Mouse (Mus musculus) activated CD4-positive, CD25-positive, alpha-beta regulatory T cell, adult 4 months (primary cell): ENCODE measurements around the gene Acat1. TPM values are rescaled to one million over a fixed set of nuclear protein-coding genes. Genes with fewer than 3 reads are reported as not detected.

ENCODE experiments used
- ATAC-seq: one replicate; pipeline ENCODE4 v1.8.0; 2017
- polyA plus RNA-seq, 2 experiments: library from polyadenylated mRNA; unstranded; fragments of 100-300 nt; shearing (Covaris generic); gene quantifications; one replicate each; pipeline ENCODE4 v1.2.1; 2017

Acat1 gene
- polyA plus RNA-seq = 10 to 100 TPM; 49.3 to 91.2 TPM

GRCm38 (mm10) chr9:53609968-53610781, at the start of gene Acat1:
Acat1 (minus strand) TSS chr9:53610382.
- ATAC-seq = peak; percentile 99

- ATAC-seq = peak; percentile 59
These were observed 24.6 kb upstream of the Acat1 start for GRCm38 (mm10) chr9:53634796-53635195.

- no peak for ATAC-seq
These were observed 5.1 kb upstream of the Acat1 start for GRCm38 (mm10) chr9:53615246-53615645.

GRCm38 (mm10) chr9:53614286-53614685, 4.1 kb upstream of the Acat1 start:
- ATAC-seq = no peak

GRCm38 (mm10) chr9:53609306-53609967, 745 bp downstream of the Acat1 start:
- no peak for ATAC-seq

DNA sequence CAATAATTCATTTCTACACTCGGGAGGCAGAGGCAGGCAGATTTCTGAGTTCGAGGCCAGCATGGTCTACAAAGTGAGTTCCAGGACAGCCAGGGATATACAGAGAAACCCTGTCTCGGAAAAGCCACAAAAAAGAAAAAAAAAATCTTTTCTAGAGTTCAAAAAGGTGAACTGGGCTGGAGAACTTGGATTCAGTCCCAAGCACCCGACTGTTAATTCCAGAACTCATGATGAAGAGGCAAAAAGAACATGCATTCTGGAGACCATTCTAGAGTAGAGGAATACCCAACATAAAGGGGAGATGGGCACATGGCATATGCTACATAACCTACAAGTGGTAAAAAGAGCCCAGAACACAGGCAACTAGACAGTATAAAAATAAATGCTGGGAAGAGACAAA, 2.4 kb downstream of the Acat1 start:
- ATAC-seq = no peak

DNA sequence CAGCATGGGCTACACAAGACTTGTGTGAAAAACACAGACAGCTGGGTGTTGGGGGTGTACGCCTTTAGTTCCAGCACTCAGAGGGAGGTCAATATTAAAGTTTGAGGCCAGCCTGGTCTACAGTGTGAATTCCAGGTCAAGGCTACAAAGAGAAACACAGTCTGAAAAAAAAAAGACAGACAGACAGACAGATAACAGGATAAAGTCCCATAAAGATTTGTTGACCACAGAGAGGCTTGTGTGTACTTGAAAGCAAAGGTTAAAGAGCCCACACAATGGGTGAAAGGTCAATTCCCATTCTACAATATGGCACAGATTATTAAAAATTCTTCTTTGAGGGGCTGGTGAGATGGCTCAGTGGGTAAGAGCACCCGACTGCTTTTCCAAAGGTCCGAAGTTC, 3.0 kb downstream of the Acat1 start:
- no peak for ATAC-seq

GRCm38 (mm10) chr9:53604954-53605353, 5.2 kb downstream of the Acat1 start:
- no peak for ATAC-seq

DNA sequence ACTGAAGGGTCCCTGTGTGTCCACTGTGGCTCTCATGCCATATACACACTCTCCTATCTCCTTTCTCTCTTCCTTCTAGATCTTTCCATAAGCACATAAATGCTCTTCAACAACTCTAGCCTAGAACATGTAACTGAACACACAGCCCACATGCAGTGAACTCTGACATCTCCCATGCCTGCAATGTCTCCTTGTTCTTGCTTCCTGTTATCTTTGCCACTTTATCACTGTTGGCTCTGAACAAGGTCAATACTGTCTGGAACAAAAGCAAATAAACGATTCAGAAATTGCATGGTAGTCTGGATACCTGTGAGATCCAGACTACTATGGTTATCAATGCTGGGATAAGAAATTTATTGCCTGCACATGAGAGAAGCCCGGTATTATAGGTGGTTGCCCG, 6.3 kb downstream of the Acat1 start:
- ATAC-seq = no peak

DNA sequence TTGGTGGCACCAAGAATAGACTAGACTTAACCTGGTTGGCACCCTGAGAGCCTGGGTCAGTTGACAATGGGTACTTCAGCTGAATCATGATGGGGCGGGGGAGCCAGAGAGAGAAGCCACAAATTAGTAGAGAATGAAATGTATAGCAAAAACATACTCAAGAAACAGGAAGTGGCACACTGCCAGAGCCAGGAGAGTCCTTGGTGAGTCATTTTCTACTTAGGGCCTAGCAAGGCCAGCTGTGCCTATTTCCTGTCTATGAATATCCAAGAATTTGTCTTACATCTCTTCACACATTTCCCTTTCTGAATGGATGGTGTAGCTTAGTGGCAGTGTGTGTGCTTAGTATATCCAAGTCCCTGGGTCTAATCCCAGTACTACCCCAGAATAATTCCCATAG, 6.8 kb downstream of the Acat1 start:
- ATAC-seq = peak; percentile 88

DNA sequence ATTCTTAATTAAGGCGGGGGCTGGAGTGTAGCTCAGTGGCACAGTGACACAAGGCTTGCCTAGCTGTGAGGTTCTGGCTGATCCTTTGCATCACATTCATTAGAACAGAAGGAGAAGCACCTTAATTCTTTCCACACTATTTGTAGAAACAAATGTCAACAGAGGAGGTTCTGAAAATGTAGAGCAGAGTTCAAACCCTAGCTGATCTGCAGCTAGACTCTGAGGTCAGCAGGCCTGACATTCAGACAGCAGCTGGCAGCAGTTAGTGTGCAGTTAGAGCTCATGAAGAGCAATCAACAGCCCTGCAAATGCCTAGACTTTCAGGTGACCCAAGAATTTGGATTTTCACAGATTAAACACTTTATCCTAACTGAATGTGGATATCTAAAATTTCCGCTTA, 8.6 kb downstream of the Acat1 start:
- ATAC-seq = no peak

- ATAC-seq = no peak
These were observed 11.6 kb downstream of the Acat1 start for GRCm38 (mm10) chr9:53598631-53599030.

DNA sequence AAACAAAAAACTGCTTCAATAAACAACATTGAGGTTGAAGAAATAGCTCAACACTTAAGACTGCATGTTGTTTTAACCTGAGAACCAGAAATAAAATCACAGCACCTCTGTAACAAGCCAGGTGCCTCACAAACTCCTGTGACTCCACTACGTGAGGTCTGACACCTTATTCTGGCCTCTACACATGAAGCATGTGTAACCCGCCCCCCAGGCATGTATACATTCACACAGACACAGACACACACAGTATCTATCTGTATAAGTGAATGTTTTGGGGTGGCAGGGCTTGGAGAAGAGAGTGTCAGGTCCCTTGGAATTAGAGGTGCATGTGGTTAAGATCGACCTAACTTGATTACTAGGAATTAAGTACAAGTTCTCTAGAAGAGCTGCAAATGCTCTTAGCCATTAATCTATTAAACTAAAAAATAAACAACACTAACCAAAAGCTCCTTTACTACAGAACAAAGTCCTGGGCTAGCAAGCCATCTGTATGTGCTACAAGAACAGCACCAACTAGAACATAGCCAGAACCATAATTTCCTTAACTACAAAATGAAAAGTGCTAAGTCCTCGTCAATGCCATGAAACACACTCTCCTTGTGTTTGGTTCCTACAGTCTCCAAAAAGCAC, 13.1 kb downstream of the Acat1 start:
- no peak for ATAC-seq

- peak; percentile 77 for ATAC-seq
These were observed 15.4 kb downstream of the Acat1 start for GRCm38 (mm10) chr9:53594764-53595163.

- ATAC-seq = no peak
These were observed 28.3 kb downstream of the Acat1 start for GRCm38 (mm10) chr9:53581870-53582269.

DNA sequence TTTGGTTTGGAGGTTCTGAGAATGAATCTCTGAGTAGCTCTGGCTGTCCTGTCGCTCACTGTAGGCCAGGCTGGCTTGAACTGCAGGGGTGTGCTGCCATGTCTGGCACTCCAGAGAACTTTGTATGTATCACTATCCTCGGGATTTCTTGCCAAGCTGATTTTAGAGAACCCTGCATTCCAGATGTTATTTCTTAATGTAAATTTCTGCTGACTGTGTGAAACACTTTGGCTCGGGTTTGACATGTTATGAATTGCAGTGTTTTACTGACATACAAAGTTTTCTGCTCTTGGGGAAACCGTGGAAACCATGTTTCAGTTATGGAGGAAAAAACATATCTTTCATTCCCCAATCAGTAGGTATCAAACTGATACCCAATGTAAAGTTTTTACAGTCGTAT, 34.5 kb downstream of the Acat1 start:
- no peak for ATAC-seq

GRCm38 (mm10) chr9:53572516-53573307, 37.5 kb downstream of the Acat1 start:
- no peak for ATAC-seq

- ATAC-seq = no peak
These were observed 39.5 kb downstream of the Acat1 start for GRCm38 (mm10) chr9:53570662-53571061.

DNA sequence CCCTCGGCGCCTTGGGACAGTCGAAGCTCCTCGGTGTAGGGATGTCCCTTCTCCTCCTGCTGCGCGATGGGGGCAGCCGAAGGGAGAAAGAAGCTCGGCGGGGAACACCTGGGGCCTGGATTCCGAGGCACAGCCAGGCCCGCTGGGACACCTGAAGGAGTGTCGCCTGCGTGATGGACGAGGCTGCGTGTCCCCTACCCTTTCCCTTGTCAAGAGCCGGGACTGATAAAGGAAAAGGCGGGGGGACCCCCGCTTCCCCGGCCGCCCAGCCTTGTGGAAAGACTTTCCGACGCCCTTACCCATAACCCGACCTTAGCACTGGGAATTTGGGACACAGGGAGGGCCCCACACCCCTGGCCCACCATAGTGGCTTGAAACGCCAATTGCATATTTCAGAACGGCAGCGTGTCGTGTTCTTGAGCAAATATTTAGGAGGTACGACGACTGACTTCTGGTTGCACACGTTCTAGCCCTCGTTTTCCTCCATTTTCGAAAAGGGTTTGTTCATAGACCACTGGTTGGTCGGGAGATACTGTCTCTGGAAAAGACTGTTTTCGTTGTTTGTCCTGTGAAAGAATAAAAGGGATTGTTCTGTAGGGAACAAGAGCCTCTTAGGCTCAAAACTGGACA, 72.7 kb downstream of the Acat1 start:
- ATAC-seq = no peak

GRCm38 (mm10) chr9:53536558-53537320, 73.4 kb downstream of the Acat1 start, which contains the start of the genes Atm and Npat:
Atm (minus strand) TSS chr9:53536740.
Npat (plus strand) TSS chr9:53537047.
- peak; percentile 93 for ATAC-seq
